In genomic region chr7:136496335-136497242, GRCm38 (mm10) we compare ENCODE assay signal across 9 mouse cellular contexts.
DNase-seq lines count a peak whose midpoint lies in the region; ATAC-seq and TF ChIP-seq lines count a peak whose summit lies in the region.
"Had no signal": no experiment of that assay in that cellular context is flagged by ENCODE, and none has a peak within 500 bp of the region (broad histone marks: within the 10 kb centered on the region; RNA-seq: fewer than 3 reads in every experiment).

No protein-coding gene starts in this region.

- H3K9me3 ChIP-seq in lung, embryonic 14.5 days (ENCODE audit: low read depth, low read length), result no peaks in the 10 kb centered on the region
- no peaks in the 10 kb centered on the region for H3K9me3 ChIP-seq in forebrain, embryonic 14.5 days (replicated peaks; ENCODE audit: control insufficient read depth, low read length)
- H3K9me3 ChIP-seq in neural tube, embryonic 14.5 days (ENCODE audit: control insufficient read depth, low read length), result no peaks in the 10 kb centered on the region

- DNase-seq in lung, embryonic 14.5 days, result no peak
- DNase-seq in lung, adult 18-20 months, result no peak
- no peak for DNase-seq in forebrain, embryonic 14.5 days (ENCODE audit: low spot score)
- DNase-seq in left cerebral cortex, adult 8-10 months (ENCODE audit: low spot score in 2 of 2), result peak; percentile 5 to 28
- DNase-seq in B cell, adult 2 months, result no peak
- no peak for DNase-seq in thymus, adult 18-20 months
- no peak for DNase-seq in spleen, postnatal 4 days (ENCODE audit: low spot score in 2 of 2)

- no peaks in the 10 kb centered on the region for H3K4me1 ChIP-seq in lung, embryonic 14.5 days (ENCODE audit: insufficient read depth)
- H3K4me1 ChIP-seq in forebrain, embryonic 14.5 days (ENCODE audit: control insufficient read depth, insufficient read depth, low read length), result peaks cover 16% of the 10 kb centered on the region
- peaks cover 39% of the 10 kb centered on the region for H3K4me1 ChIP-seq in neural tube, embryonic 14.5 days (ENCODE audit: control insufficient read depth, insufficient read depth, low read length)

- 56% methylated on average over 19 of the region's 19 CpGs for WGBS in lung, embryonic 14.5 days
- WGBS in forebrain, embryonic 14.5 days, result 28% methylated on average over 19 of the region's 19 CpGs
- WGBS in neural tube, embryonic 14.5 days, result 16% methylated on average over 19 of the region's 19 CpGs

- H3K9ac ChIP-seq in lung, embryonic 14.5 days, result no peak overlapping the region
- peak overlapping the region; percentile 36; the same call in 1 of the 2 replicates for H3K9ac ChIP-seq in forebrain, embryonic 14.5 days (ENCODE audit: low read length)
- 0 out of 2 replicates have a peak overlapping the region, but pooled peaks have one; percentile 22 for H3K9ac ChIP-seq in neural tube, embryonic 14.5 days (replicated peaks; ENCODE audit: low read depth, low read length)

- no peak for ATAC-seq in lung, embryonic 14.5 days (ENCODE audit: insufficient read depth)
- ATAC-seq in forebrain, embryonic 14.5 days, result no peak
- peak; percentile 46; the same call in 1 of the 2 replicates for ATAC-seq in neural tube, embryonic 14.5 days (ENCODE audit: low read depth)

- H3K27ac ChIP-seq in lung, embryonic 14.5 days (ENCODE audit: low read depth), result no peak overlapping the region
- no peak overlapping the region for H3K27ac ChIP-seq in forebrain, embryonic 14.5 days (ENCODE audit: low read depth, low read length)
- H3K27ac ChIP-seq in neural tube, embryonic 14.5 days (ENCODE audit: low read depth, low read length), result peak overlapping the region; percentile 66

- no peak overlapping the region for H3K4me3 ChIP-seq in lung, embryonic 14.5 days (ENCODE audit: low read depth, low read length)
- H3K4me3 ChIP-seq in forebrain, embryonic 14.5 days (ENCODE audit: low read depth, low read length), result no peak overlapping the region
- H3K4me3 ChIP-seq in neural tube, embryonic 14.5 days (ENCODE audit: low read depth, low read length), result peak overlapping the region; percentile 4; the same call in 1 of the 2 replicates
- H3K4me3 ChIP-seq: myocyte had no signal

- no peak for TF ChIP-seq CTCF in lung, embryonic 14.5 days (IDR thresholded peaks at IDR 0.05; ENCODE audit: low read depth)

- H3K27me3 ChIP-seq in lung, embryonic 14.5 days (ENCODE audit: insufficient read depth, low read length), result peaks cover 25% of the 10 kb centered on the region
- peaks cover 68% of the 10 kb centered on the region for H3K27me3 ChIP-seq in forebrain, embryonic 14.5 days (replicated peaks; ENCODE audit: control insufficient read depth, insufficient read depth, low read length)
- H3K27me3 ChIP-seq in neural tube, embryonic 14.5 days (ENCODE audit: control insufficient read depth, insufficient read depth, low read length), result no peaks in the 10 kb centered on the region

- H3K4me2 ChIP-seq in lung, embryonic 14.5 days, result peak overlapping the region; percentile 18; the same call in 1 of the 2 replicates
- peak overlapping the region; percentile 14; the same call in 1 of the 2 replicates for H3K4me2 ChIP-seq in forebrain, embryonic 14.5 days (ENCODE audit: low read length)
- H3K4me2 ChIP-seq in neural tube, embryonic 14.5 days (ENCODE audit: low read depth, low read length), result peak overlapping the region; percentile 21; the same call in 1 of the 2 replicates

- H3K36me3 ChIP-seq in lung, embryonic 14.5 days (ENCODE audit: insufficient read depth), result no peaks in the 10 kb centered on the region
- H3K36me3 ChIP-seq in forebrain, embryonic 14.5 days (ENCODE audit: control insufficient read depth, insufficient read depth, low read length), result no peaks in the 10 kb centered on the region
- no peaks in the 10 kb centered on the region for H3K36me3 ChIP-seq in neural tube, embryonic 14.5 days (ENCODE audit: control insufficient read depth, insufficient read depth, low read length)

Comparison
In these comparisons a context has a peak if more than half of its experiments do, and no peak if none do; other contexts are left out.
1. DNase-seq: peak in left cerebral cortex, adult 8-10 months (2 of 2); none in lung, embryonic 14.5 days (single experiment), lung, adult 18-20 months (0 of 2), forebrain, embryonic 14.5 days (single experiment), B cell, adult 2 months (0 of 2), thymus, adult 18-20 months (0 of 2) and spleen, postnatal 4 days (0 of 2).
2. Peak in every context shown above with its lines, with median percentiles within 50 percentile points of each other: H3K4me2 ChIP-seq.